Mouse (Mus musculus): ENCODE results near the gene 1700001K19Rik.

- TF ChIP-seq POLR2A (IDR thresholded peaks at IDR 0.05; ENCODE audit: low read depth, low read length), result no peak
- no peak for TF ChIP-seq CTCF (IDR thresholded peaks at IDR 0.05; ENCODE audit: extremely low read depth, insufficient read depth, insufficient read length, insufficient replicate concordance)
Measured at GRCm38 (mm10) chr12:110726428-110726827, 44.0 kb upstream of the 1700001K19Rik start.
